Mouse (Mus musculus) heart, adult 2 months (tissue): ENCODE measurements around the gene Cd3eap. TPM values are rescaled to one million over a fixed set of nuclear protein-coding genes. Genes with fewer than 3 reads are reported as not detected.

Experiments used
- DNase-seq, 2 experiments: peaks; one replicate each; pipeline ENCODE4 v3.0.0; 2021
- H3K27ac ChIP-seq: fragments of 200-600 bp; 2 replicates; pipeline ENCODE4 v1.8.1; 2022
- H3K27me3 ChIP-seq: fragments of 200-500 bp; 2 replicates; pipeline ENCODE4 v1.6.1; 2012; ENCODE audit warnings: mild to moderate bottlenecking, low read length, inconsistent platforms, mixed read lengths; ENCODE audit not compliant: control insufficient read depth, insufficient read depth
- H3K36me3 ChIP-seq: fragments of 200-500 bp; 2 replicates; pipeline ENCODE4 v1.6.1; 2012; ENCODE audit warnings: low read length, inconsistent platforms; ENCODE audit not compliant: control insufficient read depth, insufficient read depth
- H3K4me1 ChIP-seq: fragments of 200-500 bp; 2 replicates; pipeline ENCODE4 v1.6.1; 2011; ENCODE audit warnings: low read length; ENCODE audit not compliant: control insufficient read depth, insufficient read depth
- H3K4me3 ChIP-seq: fragments of 200-600 bp; 2 replicates; pipeline ENCODE4 v1.8.1; 2022
- H3K79me2 ChIP-seq: fragments of 200-500 bp; replicated peaks from 2 replicates; pipeline ENCODE4 v1.6.1; 2012; ENCODE audit warnings: mild to moderate bottlenecking, inconsistent platforms, low read length, moderate library complexity, mixed read lengths; ENCODE audit not compliant: control insufficient read depth, insufficient read depth
- H3K9ac ChIP-seq: fragments of 200-500 bp; 2 replicates; pipeline ENCODE4 v1.6.1; 2012; ENCODE audit warnings: low read depth, mild to moderate bottlenecking, control low read depth, inconsistent platforms, low read length, mixed read lengths
- CTCF ChIP-seq: fragments of 200-600 bp; IDR thresholded peaks from 2 replicates; pipeline ENCODE4 v1.8.1; 2022; ENCODE audit warnings: antibody characterized with exemption, mild to moderate bottlenecking, moderate library complexity
- EP300 ChIP-seq: fragments of 200-500 bp; IDR thresholded peaks from 2 replicates; pipeline ENCODE4 v1.6.1; 2011; ENCODE audit warnings: low read depth, low read length, control low read depth; ENCODE audit not compliant: insufficient read depth
- POLR2A ChIP-seq: fragments of 200-500 bp; IDR thresholded peaks from 2 replicates; pipeline ENCODE4 v1.6.1; 2011; ENCODE audit warnings: mild to moderate bottlenecking, low read depth, low read length, control low read depth; ENCODE audit not compliant: insufficient read depth
- WGBS: fragments of 180-500 bp; shearing (Covaris S2); methylation state at CpG from one replicate; pipeline ENCODE4 v1.1.7; 2018; 5-methylcytosine and 5-hydroxymethylcytosine counted together
- intact Hi-C: fragments of 180-260 bp; cut with DNase I; formaldehyde crosslinking; loops from one replicate; pipeline ENCODE4 v1.15.1; 2025
- long read RNA-seq: library from polyadenylated mRNA; stranded (forward); transcript quantifications from one replicate; pipeline ENCODE4 v2.0.0, GENCODE M21; 2021
- polyA plus RNA-seq: library from polyadenylated mRNA; depleted of rRNA; stranded (reverse); fragments of >200 nt; gene quantifications from 2 replicates; pipeline ENCODE4 v1.2.3, GENCODE M21; 2012; rRNA removed
- total RNA-seq, 2 experiments: library from RNA; stranded (reverse); gene quantifications; 2 replicates each; pipeline ENCODE4 v1.2.3; 2021

Gene Cd3eap
- total RNA-seq = 1 to 10 TPM; 9.3 to 9.7 TPM
- polyA plus RNA-seq = 4.4 and 4.7 TPM in 2 replicates
- long read RNA-seq, transcript Cd3eap-201 (3 exons, 2,239 nt) = major isoform, 5 of 18 reads
- long read RNA-seq, partial matches to known transcripts = 0 of 18 reads
- long read RNA-seq, other reads (novel, unspliced or antisense) = 13 of 18 reads

DNA sequence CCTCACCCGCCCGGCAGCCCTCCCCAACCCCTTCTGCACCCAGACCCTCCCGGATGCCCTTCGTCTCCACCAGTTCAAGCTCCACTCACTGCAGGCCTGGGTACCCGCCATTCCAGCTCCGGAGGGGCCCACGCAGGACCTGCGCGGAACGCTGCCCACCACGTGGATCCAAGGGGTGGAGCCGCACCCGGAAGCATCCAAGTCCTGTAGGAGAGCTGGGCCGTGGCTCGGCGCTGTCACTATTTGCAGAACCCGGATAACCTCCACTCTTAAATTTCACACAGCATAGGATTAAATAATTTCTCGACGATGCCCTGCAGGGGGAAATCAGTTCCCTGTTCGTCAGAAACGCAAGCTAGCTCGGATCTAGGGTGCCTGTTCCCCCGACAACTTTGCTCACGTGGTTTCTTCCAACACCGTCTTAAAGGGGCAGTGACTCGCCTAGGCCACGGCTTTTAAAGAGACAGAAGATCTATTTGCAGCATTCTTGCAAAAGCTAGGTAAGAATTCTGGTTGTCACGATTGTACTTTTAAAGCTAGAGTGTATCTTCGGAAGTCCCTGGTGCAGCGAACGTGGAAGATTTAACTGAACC lies at the start of gene Cd3eap, which contains the start of gene Ppp1r13l:
Gene Cd3eap, minus strand, starts transcription at position 185 of the 593 bp plus-strand sequence.
Gene Ppp1r13l, plus strand, starts transcription at position 451 of the 593 bp plus-strand sequence.
- Histone ChIP-seq H3K36me3 (no peaks in the 10 kb centered on the region; the same call in 1 of the 2 replicates), H3K4me3 (peak within 1 kb of the TSS; percentile 77), H3K9ac (peak within 1 kb of the TSS; percentile 71), H3K27ac (peak within 1 kb of the TSS; percentile 93), H3K4me1 (peaks cover 9% of the 10 kb centered on the region), H3K79me2 (no peaks in the 10 kb centered on the region), H3K27me3 (no peaks in the 10 kb centered on the region)
- peak; percentile 79; the same call in 1 of the 2 replicates for TF ChIP-seq EP300
- TF ChIP-seq POLR2A = peak; percentile 59
- no peak for TF ChIP-seq CTCF
- DNase-seq = peak; percentile 90
- under 1% methylated on average over 31 of the region's 31 CpGs for WGBS
- intact Hi-C loops = no loop called here

DNA sequence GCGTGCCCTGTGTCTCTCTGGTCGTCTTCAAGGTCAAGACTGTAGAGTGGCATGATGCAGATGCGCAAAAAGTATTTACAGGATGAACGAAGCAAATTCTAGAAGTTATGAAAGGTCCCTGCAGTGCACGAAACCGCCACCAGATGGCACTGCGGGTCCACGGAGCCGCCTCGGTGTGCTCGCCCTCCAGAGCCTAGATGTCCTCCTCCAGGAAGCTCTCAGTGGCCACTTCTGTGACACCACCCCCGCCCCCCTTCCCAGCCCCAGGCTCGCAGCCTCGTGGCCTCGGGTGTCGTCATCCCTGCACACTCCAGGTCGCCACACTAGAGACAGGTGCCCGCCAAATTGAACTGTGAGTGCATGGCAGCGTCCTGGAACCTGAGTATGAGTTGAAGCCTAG lies 46.1 kb upstream of the Cd3eap start:
- no peaks in the 10 kb centered on the region for H3K36me3 ChIP-seq
- no peaks in the 10 kb centered on the region for H3K79me2 ChIP-seq
- H3K4me1 ChIP-seq = peaks cover 2% of the 10 kb centered on the region
- 4% methylated on average over 19 of the region's 19 CpGs for WGBS
- TF ChIP-seq POLR2A (no peak), EP300 (peak; percentile 81; the same call in 1 of the 2 replicates), CTCF (peak; percentile 99)
- intact Hi-C loops = loop anchor here (1.0 kb wide), 1 partner anchor 214 kb away; no protein-coding TSS in a partner anchor
- no peak overlapping the region for H3K9ac ChIP-seq
- H3K27me3 ChIP-seq = peaks cover 7% of the 10 kb centered on the region
- no peak overlapping the region for H3K4me3 ChIP-seq
- peak; percentile 78 to 91 for DNase-seq
- no peak overlapping the region for H3K27ac ChIP-seq

DNA sequence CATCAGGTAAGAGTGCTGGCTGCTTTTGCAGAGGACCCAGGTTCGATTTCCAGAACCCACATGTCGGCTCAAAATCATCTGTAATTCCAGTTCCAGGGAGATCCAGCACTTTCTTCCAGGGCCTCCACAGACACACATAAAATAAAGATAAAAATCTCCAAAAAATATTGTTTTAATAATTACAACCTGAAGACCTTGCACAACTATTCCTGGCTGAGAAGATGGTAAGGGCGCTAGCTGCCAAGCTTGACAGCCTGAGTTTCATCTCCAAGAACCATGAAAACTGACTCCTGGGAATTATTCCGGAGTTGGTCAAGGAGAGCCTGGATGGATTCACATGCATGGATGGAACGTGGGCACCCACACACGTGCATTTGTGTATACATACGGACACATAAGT lies 45.2 kb upstream of the Cd3eap start, which contains the start of gene Ckm:
Gene Ckm, plus strand, starts transcription at position 301 of the 400 bp plus-strand sequence.
- no peaks in the 10 kb centered on the region; the same call in 1 of the 2 replicates for H3K4me1 ChIP-seq
- H3K27ac ChIP-seq = no peak within 1 kb of the TSS
- no peaks in the 10 kb centered on the region for H3K36me3 ChIP-seq
- no peak for DNase-seq
- peak within 1 kb of the TSS; percentile 53 for H3K4me3 ChIP-seq
- H3K27me3 ChIP-seq = peaks cover 7% of the 10 kb centered on the region
- peak within 1 kb of the TSS; percentile 56 for H3K9ac ChIP-seq
- H3K79me2 ChIP-seq = no peaks in the 10 kb centered on the region
- intact Hi-C loops = loop anchor here (5.0 kb wide), 1 partner anchor 298 kb away; no protein-coding TSS in a partner anchor
- TF ChIP-seq EP300 (no peak), POLR2A (no peak), CTCF (no peak)
- 54% methylated on average over 7 of the region's 7 CpGs for WGBS

DNA sequence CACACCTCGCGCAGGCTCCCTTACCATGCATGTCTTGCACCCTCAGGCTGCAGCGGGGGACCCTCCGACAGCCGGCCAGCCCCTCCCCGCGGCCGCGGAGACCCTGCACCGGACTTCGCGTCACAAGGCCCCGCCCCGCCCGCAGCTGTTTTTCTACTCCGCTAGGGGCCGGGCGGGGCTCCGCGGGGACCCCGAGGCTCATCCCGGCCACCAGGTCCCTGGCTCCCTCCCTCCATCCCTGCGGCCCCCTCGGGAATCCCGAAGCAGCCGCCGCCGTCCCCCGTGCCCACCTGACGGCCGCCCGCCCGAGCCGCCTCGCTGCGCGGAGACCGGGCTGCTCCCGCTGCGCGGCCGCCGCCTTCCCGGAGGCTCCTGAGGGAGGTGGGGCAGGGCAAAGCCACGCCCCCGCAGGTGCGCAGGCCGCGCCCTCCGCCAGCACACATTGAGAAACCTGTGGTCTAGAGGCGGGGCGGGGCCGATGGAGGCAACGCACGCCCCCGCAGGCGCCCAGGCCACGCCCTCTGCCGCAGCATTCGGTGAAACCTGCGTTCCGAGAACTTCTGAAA lies 44.5 kb upstream of the Cd3eap start, which contains the start of gene Klc3:
Gene Klc3, minus strand, starts transcription at position 374 of the 566 bp plus-strand sequence.
- Histone ChIP-seq H3K4me1 (no peaks in the 10 kb centered on the region; the same call in 1 of the 2 replicates), H3K9ac (peak within 1 kb of the TSS; percentile 56), H3K36me3 (no peaks in the 10 kb centered on the region), H3K27me3 (peaks cover 7% of the 10 kb centered on the region), H3K79me2 (no peaks in the 10 kb centered on the region), H3K27ac (no peak within 1 kb of the TSS), H3K4me3 (peak within 1 kb of the TSS; percentile 53)
- DNase-seq = peak; percentile 61 to 71
- no peak for TF ChIP-seq CTCF
- no peak for TF ChIP-seq EP300
- TF ChIP-seq POLR2A = no peak
- intact Hi-C loops = loop anchor here (5.0 kb wide), 1 partner anchor 298 kb away; no protein-coding TSS in a partner anchor
- WGBS = 1% methylated on average over 61 of the region's 62 CpGs

DNA sequence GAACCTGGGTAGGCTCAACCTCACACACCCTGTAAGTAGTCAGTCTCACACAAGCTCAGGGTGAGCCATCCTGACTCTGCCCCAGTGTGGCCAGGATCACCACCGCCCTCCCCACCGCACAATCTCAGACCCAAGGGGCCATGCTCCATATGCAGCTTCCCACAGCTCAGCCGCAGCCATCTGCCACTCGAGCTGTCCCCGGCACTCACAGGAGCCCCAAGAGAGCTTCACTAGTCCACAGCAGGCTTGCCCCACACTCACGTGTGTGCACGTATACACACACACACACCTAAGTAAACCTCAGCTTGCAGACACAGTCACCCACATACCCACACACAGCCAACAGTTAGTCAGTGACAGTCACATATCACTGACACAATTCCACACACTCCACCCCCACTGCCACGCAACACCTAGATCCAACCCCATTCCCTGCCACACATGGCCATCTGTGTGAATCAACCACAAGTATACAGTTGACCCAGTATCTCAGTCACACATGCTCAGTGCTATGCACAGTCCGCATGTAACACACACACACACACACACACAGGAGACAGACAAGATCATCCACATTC lies 43.3 kb upstream of the Cd3eap start:
- TF ChIP-seq POLR2A (no peak), EP300 (no peak), CTCF (no peak)
- intact Hi-C loops = loop anchor here (5.0 kb wide), 1 partner anchor 300 kb away; no protein-coding TSS in a partner anchor
- H3K27ac ChIP-seq = no peak overlapping the region
- 82% methylated on average over 9 of the region's 9 CpGs for WGBS
- no peaks in the 10 kb centered on the region for H3K36me3 ChIP-seq
- no peak overlapping the region for H3K4me3 ChIP-seq
- no peaks in the 10 kb centered on the region for H3K79me2 ChIP-seq
- no peaks in the 10 kb centered on the region; the same call in 1 of the 2 replicates for H3K4me1 ChIP-seq
- no peak for DNase-seq
- peaks cover 7% of the 10 kb centered on the region for H3K27me3 ChIP-seq
- no peak overlapping the region for H3K9ac ChIP-seq
